Mouse (Mus musculus) lung, postnatal 0 days (tissue): ENCODE data around the gene Shroom1. TPM values are rescaled to one million over a fixed set of nuclear protein-coding genes. Genes with fewer than 3 reads are reported as not detected.

ENCODE experiments used
- ATAC-seq: fragments of 200-750 bp; cut with Nextera tagmentation; 2 replicates; pipeline ENCODE4 v1.8.0; 2017; ENCODE audit warnings: moderate library complexity
- DNase-seq: peaks from one replicate; pipeline ENCODE4 v3.0.0-alpha.2; 2016; ENCODE audit warnings: low spot score
- H3K27ac ChIP-seq: fragments of 300-500 bp; sonication (generic); 2 replicates; pipeline ENCODE4 v1.5.1; 2014; ENCODE audit warnings: antibody characterized with exemption, mild to moderate bottlenecking, low read length, mixed read lengths
- H3K27me3 ChIP-seq: fragments of 300-500 bp; sonication (generic); replicated peaks from 2 replicates; pipeline ENCODE4 v1.6.1; 2014; ENCODE audit warnings: low read length, mixed read lengths; ENCODE audit not compliant: insufficient read depth
- H3K36me3 ChIP-seq: fragments of 300-500 bp; sonication (generic); 2 replicates; pipeline ENCODE4 v1.6.1; 2014; ENCODE audit warnings: low read length, mixed read lengths; ENCODE audit not compliant: insufficient read depth
- H3K4me1 ChIP-seq: fragments of 300-500 bp; sonication (generic); 2 replicates; pipeline ENCODE4 v1.6.1; 2014; ENCODE audit warnings: antibody characterized with exemption, low read depth, low read length, mixed read lengths; ENCODE audit not compliant: insufficient read depth
- H3K4me2 ChIP-seq: fragments of 300-500 bp; sonication (generic); replicated peaks from 2 replicates; pipeline ENCODE4 v1.6.1; 2014; ENCODE audit warnings: low read depth, mild to moderate bottlenecking, low read length, moderate library complexity, mixed read lengths
- H3K4me3 ChIP-seq: fragments of 300-500 bp; sonication (generic); 2 replicates; pipeline ENCODE4 v1.5.1; 2014; ENCODE audit warnings: low read depth, low read length
- H3K9ac ChIP-seq: fragments of 300-500 bp; sonication (generic); replicated peaks from 2 replicates; pipeline ENCODE4 v1.6.1; 2014; ENCODE audit warnings: low read depth, mild to moderate bottlenecking
- H3K9me3 ChIP-seq: fragments of 300-500 bp; sonication (generic); 2 replicates; pipeline ENCODE4 v1.6.1; 2016; ENCODE audit warnings: low read length, mixed read lengths
- CTCF ChIP-seq: IDR thresholded peaks from 2 replicates; pipeline ENCODE4 v1.5.1; 2016; ENCODE audit warnings: antibody characterized with exemption, mild to moderate bottlenecking
- EP300 ChIP-seq: IDR thresholded peaks from 2 replicates; pipeline ENCODE4 v1.6.1; 2016; ENCODE audit warnings: antibody characterized with exemption, mild to moderate bottlenecking, control low read depth
- WGBS: fragments of 180-500 bp; shearing (Covaris S2); extraction: QIAGEN DNeasy Blood & Tissue Kit; methylation state at CpG from one replicate; pipeline ENCODE4 v1.1.7; 2014; 5-methylcytosine and 5-hydroxymethylcytosine counted together
- microRNA-seq: library from miRNA; unstranded; fragments of <30 nt; microRNA quantifications from one replicate; pipeline ENCODE4, GENCODE M21; 2016
- polyA plus RNA-seq: library from polyadenylated mRNA; unstranded; fragments of >200 nt; fragmentation: Nextera tagmentation; extraction: Ambion mirVana; gene quantifications from 2 replicates; pipeline ENCODE4 v1.2.1, GENCODE M21; 2015

Gene Shroom1
- polyA plus RNA-seq, 1 experiment from 2014 or later = 0.88 TPM

DNA sequence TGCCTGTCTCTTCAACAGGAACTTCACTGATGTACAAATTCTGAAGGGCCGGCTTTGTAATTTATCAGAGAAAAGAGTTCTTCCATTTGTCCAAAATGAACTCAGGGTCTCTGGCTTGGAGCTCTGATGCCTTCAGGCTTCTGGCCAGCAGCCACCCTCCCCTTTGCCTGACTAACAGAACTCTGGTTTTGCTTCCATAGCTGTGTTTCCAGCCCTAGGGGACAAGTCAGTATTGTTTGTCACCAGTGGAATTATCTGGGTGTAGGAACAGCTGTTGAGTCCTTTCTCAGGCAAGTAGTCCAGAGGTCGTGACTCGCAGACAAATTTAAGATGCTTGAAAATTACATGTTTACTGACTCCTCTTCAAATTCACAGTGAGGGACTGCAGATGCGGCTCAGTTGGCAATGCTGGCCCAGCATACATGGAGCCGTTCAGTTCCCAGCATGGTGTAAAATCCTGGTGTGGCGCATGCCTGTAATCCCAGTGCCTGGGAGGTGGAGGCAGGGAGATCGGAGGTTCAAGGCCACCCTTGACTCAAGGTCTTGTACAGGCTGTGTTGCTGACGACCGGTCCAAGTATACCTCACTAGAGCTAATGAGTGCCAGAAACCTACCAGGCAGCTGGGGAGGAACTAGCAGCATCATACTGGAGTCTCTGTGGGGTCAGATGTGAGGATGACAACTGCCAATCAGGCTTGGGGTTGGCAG, 50.2 kb downstream of the Shroom1 start:
- H3K9me3 ChIP-seq = no peaks in the 10 kb centered on the region
- no peak for ATAC-seq
- no peak overlapping the region for H3K4me3 ChIP-seq
- no peak overlapping the region for H3K27ac ChIP-seq
- DNase-seq = no peak
- no peaks in the 10 kb centered on the region for H3K36me3 ChIP-seq
- H3K4me1 ChIP-seq = no peaks in the 10 kb centered on the region; the same call in 1 of the 2 replicates
- H3K9ac ChIP-seq = no peak overlapping the region
- TF ChIP-seq EP300 (no peak), CTCF (no peak)
- no peak overlapping the region for H3K4me2 ChIP-seq
- 81% methylated on average over 9 of the region's 9 CpGs for WGBS
- no peaks in the 10 kb centered on the region for H3K27me3 ChIP-seq

DNA sequence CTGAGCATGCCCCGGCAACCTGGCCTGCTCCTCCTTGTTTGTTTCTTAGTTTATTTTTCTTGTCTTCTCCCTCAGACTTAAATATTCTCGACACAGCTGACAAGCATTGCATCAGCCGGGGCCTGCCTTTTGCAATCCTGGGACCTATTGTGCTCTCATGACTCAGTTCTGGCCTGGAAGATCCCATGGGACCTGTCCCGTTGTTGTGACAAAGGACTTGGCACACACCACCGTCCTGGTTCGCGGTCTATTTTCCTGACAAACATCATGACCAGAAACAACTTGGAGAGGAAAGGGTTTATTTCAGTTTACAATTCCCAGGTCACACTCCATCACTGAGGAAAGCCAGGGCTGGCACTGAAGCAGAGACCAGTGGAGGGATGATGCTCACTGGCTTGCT, 51.1 kb downstream of the Shroom1 start:
- H3K27me3 ChIP-seq = no peaks in the 10 kb centered on the region
- H3K4me3 ChIP-seq = no peak overlapping the region
- no peaks in the 10 kb centered on the region for H3K36me3 ChIP-seq
- H3K4me2 ChIP-seq = no peak overlapping the region
- no peaks in the 10 kb centered on the region for H3K9me3 ChIP-seq
- no peak for TF ChIP-seq CTCF
- DNase-seq (peak; percentile 74), ATAC-seq (peak; percentile 70)
- WGBS = 38% methylated on average over 7 of the region's 7 CpGs
- no peaks in the 10 kb centered on the region; the same call in 1 of the 2 replicates for H3K4me1 ChIP-seq
- no peak overlapping the region for H3K9ac ChIP-seq
- H3K27ac ChIP-seq = no peak overlapping the region

DNA sequence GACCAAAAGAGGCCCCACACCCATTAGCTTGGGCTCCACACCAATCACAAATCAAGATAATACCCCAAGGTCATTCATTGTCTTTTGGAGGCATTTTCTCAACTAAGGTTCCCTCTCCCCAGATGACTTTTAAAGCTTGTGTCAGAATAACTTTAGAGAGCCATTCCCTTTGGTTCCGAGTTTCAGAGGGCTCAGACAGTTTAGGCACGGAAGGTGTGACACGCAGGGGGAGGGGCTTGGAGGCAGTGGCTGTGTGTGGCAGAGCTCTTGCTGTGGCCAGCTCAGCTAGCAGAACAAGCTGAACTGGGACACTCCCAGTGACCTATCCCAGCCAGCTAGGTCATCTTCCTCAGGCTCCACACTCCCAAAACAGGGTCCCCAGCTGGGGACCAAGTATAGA, 51.6 kb downstream of the Shroom1 start:
- no peak for DNase-seq
- no peak for TF ChIP-seq EP300
- TF ChIP-seq CTCF = no peak

DNA sequence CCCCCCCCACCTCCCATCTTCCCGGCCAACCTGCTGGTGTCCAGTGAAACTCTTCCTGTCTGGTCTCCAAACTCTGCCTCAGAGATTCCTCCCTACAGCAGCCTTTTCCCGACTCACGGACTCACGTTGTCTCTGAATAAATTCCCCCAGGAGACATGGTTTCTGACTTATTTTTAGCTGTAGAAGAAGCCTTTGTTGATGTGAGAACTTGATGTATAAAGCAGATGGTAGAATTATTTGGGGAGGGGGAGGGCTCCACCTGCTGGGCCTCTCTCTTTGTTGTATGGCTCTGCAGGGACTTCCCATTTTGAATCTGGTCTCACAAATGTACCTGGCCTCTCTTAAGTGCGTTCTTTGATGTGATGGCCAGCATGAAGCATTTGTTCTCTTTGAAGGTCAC, 53.3 kb downstream of the Shroom1 start:
- no peaks in the 10 kb centered on the region for H3K27me3 ChIP-seq
- DNase-seq (no peak), ATAC-seq (no peak)
- no peaks in the 10 kb centered on the region for H3K36me3 ChIP-seq
- H3K4me2 ChIP-seq = no peak overlapping the region
- H3K4me3 ChIP-seq = no peak overlapping the region
- H3K4me1 ChIP-seq = no peaks in the 10 kb centered on the region
- H3K9me3 ChIP-seq = no peaks in the 10 kb centered on the region
- TF ChIP-seq CTCF = no peak
- no peak overlapping the region for H3K9ac ChIP-seq
- no peak overlapping the region for H3K27ac ChIP-seq
- 58% methylated on average over 5 of the region's 5 CpGs for WGBS

More for the DNA sequence above, 51.6 kb downstream of the Shroom1 start:
- H3K9me3 ChIP-seq = no peaks in the 10 kb centered on the region
- no peak overlapping the region for H3K27ac ChIP-seq
- no peaks in the 10 kb centered on the region for H3K36me3 ChIP-seq
- no peak for ATAC-seq
- no peak overlapping the region for H3K4me2 ChIP-seq
- no peaks in the 10 kb centered on the region for H3K27me3 ChIP-seq
- no peaks in the 10 kb centered on the region; the same call in 1 of the 2 replicates for H3K4me1 ChIP-seq
- no peak overlapping the region for H3K9ac ChIP-seq
- H3K4me3 ChIP-seq = no peak overlapping the region
- 43% methylated on average over 3 of the region's 3 CpGs for WGBS

DNA sequence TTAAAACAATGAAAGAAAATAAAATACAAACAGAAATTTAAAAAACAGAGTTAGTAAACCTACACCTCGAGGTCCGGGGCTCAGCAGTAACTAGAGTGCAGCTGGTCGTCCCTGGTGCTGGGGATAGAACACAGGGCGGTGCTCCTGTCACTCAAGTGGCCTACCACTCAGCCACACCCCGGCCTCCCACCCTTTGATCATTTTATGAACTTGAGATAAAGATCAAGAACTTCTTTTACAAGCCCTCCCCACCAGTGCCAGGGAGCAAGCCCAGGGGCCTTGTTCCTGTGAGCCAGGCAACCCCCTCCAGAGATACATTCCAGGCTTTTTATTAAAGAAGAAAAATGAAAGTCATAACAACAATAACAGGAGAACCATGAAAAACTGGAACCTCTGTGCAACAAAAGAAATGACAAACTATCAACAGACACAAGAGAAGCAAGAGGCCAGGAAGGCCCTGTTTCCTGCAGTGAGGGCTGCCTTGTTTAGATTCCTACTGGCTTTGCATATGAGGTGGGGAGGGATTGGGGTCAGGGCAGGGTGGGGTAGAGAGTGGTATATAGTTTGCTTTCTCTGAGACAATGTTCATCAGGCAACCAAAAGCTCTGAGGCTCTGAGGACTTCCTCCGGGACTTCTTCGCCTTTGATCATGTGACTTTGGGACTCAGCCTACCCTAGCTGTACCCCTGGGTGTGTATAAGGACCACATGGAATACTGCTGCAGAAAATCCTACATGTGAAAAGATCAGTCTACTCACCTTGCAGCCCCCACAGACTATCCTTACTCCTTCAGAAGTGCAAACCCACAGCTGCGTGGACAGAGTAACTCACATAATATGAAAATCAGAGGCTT, 60.0 kb downstream of the Shroom1 start:
- peak; percentile 50 for DNase-seq
- peak; percentile 60 for ATAC-seq
- no peak overlapping the region for H3K9ac ChIP-seq
- WGBS = 32% methylated on average over 8 of the region's 8 CpGs
- H3K36me3 ChIP-seq = no peaks in the 10 kb centered on the region
- no peak overlapping the region for H3K4me2 ChIP-seq
- H3K27me3 ChIP-seq = no peaks in the 10 kb centered on the region
- H3K27ac ChIP-seq = peak overlapping the region; percentile 34; the same call in 1 of the 2 replicates
- H3K4me1 ChIP-seq = peaks cover 8% of the 10 kb centered on the region
- TF ChIP-seq EP300 (peak; percentile 31), CTCF (no peak)
- H3K4me3 ChIP-seq = no peak overlapping the region
- no peaks in the 10 kb centered on the region for H3K9me3 ChIP-seq

Small RNA genes within 50 kb of the gene (microRNA-seq; reads per million reads assigned to microRNA genes)
- gene Mir6920 = not detected

Other genes with a start within 250 kb of the Shroom1 start
- 42.0 and 42.3 TPM in 2 replicates for gene Hspa4, start 156.7 kb upstream of the Shroom1 start, polyA plus RNA-seq
- gene Zcchc10, start 132.5 kb upstream of the Shroom1 start, polyA plus RNA-seq = 13.4 and 16.3 TPM in 2 replicates
- 45.3 and 50.9 TPM in 2 replicates for gene Aff4, start 106.4 kb upstream of the Shroom1 start, polyA plus RNA-seq
- 0.38 TPM in 1 of 2 replicates, not detected in the other for gene Leap2, start 34.0 kb upstream of the Shroom1 start, polyA plus RNA-seq
- 442 and 520 TPM in 2 replicates for gene Uqcrq, start 26.4 kb upstream of the Shroom1 start, polyA plus RNA-seq
- 0.84 and 1.3 TPM in 2 replicates for gene Gdf9, start 26.2 kb upstream of the Shroom1 start, polyA plus RNA-seq
- 0.10 TPM in 1 of 2 replicates, not detected in the other for gene Gm10447, start 95 bp upstream of the Shroom1 start, polyA plus RNA-seq
- not detected in 2 replicates for gene Gm9837, start 13.3 kb downstream of the Shroom1 start, polyA plus RNA-seq
- not detected in 2 replicates for gene Gm9945, start 23.0 kb downstream of the Shroom1 start, polyA plus RNA-seq
- 0.42 and 0.62 TPM in 2 replicates for gene Sowaha, start 23.1 kb downstream of the Shroom1 start, polyA plus RNA-seq
- 13.9 and 15.5 TPM in 2 replicates for gene Sept8, start 62.1 kb downstream of the Shroom1 start, polyA plus RNA-seq
- 39.4 and 39.9 TPM in 2 replicates for gene Kif3a, start 110.2 kb downstream of the Shroom1 start, polyA plus RNA-seq
- 0.64 and 0.79 TPM in 2 replicates for gene Il4, start 161.5 kb downstream of the Shroom1 start, polyA plus RNA-seq
- gene Il13, start 177.5 kb downstream of the Shroom1 start, polyA plus RNA-seq = not detected in 2 replicates